Mouse (Mus musculus): ENCODE results near the gene Ckmt2.

DNA sequence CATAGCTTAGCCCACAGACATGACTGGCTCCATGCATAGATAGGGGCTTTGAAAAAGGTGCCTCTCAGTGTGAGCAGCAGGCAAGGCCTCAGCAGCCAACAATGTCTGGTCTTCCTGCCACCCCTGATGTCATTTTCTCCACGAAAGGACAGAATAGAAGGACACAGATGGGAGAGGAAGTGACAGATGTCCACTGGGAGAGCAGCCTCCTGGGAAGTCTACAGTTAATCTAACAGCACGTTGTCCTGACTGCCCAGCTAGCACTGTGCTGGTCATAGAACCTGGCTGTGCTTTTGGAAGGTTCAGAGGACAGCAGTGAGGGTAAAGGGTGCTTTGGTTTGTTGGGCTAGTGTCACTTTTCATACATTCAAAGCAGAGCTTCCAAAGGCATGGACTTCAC, 1.1 kb downstream of the Ckmt2 start:
- TF ChIP-seq CTCF (IDR thresholded peaks at IDR 0.05; ENCODE audit: extremely low read depth, insufficient read length, insufficient replicate concordance, low read depth, low read length) = no peak
- TF ChIP-seq POLR2A (IDR thresholded peaks at IDR 0.05; ENCODE audit: low read depth, low read length) = no peak

All from small intestine, adult 2 months (tissue).